Mouse (Mus musculus) MEL (cell line): ENCODE data around the gene Ccnyl1. TPM values are rescaled to one million over a fixed set of nuclear protein-coding genes. Genes with fewer than 3 reads are reported as not detected.

ENCODE experiments used
- DNase-seq: peaks from one replicate; pipeline ENCODE4 v3.0.0; 2011; ENCODE audit warnings: low read depth, low spot score
- H3K27ac ChIP-seq: 2 replicates; pipeline ENCODE4 v1.5.1; 2012; ENCODE audit warnings: low read depth, mild to moderate bottlenecking, control low read depth, low read length, moderate library complexity; ENCODE audit not compliant: control insufficient read depth
- H3K27me3 ChIP-seq, 2 experiments: fragments of 150-350 bp in 1 of 2; sonication (generic) in 1 of 2; 2 replicates each; pipeline ENCODE4 v1.6.1; 2012; ENCODE audit warnings: low read length in 2 of 2, mild to moderate bottlenecking in 2 of 2, improper control_type of control experiment in 1 of 2, moderate library complexity in 1 of 2; ENCODE audit not compliant: insufficient read depth in 2 of 2, control insufficient read depth in 1 of 2
- H3K36me3 ChIP-seq, 2 experiments: 2 replicates each; pipeline ENCODE4 v1.6.1; 2012 to 2014; ENCODE audit warnings: low read length in 2 of 2, improper control_type of control experiment in 1 of 2, inconsistent platforms in 1 of 2, mild to moderate bottlenecking in 1 of 2; ENCODE audit not compliant: insufficient read depth in 2 of 2, control insufficient read depth in 1 of 2
- H3K4me1 ChIP-seq, 2 experiments: fragments of 150-350 bp in 1 of 2; sonication (generic) in 1 of 2; 2 replicates each; pipeline ENCODE4 v1.6.1; 2012; ENCODE audit warnings: low read length in 2 of 2, improper control_type of control experiment in 1 of 2, mild to moderate bottlenecking in 1 of 2; ENCODE audit not compliant: insufficient read depth in 2 of 2, control insufficient read depth in 1 of 2
- H3K4me3 ChIP-seq, 2 experiments: fragments of 150-350 bp in 1 of 2; sonication (generic) in 1 of 2; 2 replicates each; pipeline ENCODE4 v1.5.1; 2012; ENCODE audit warnings: low read depth in 2 of 2, low read length in 2 of 2, mild to moderate bottlenecking in 2 of 2, moderate library complexity in 2 of 2, control low read depth in 1 of 2, improper control_type of control experiment in 1 of 2; ENCODE audit not compliant: control insufficient read depth in 1 of 2, insufficient read depth in 1 of 2
- H3K79me2 ChIP-seq: 2 replicates; pipeline ENCODE4 v1.6.1; 2012; ENCODE audit warnings: mild to moderate bottlenecking, low read length, moderate library complexity; ENCODE audit not compliant: control insufficient read depth, poor library complexity, insufficient read depth
- H3K9ac ChIP-seq: 2 replicates; pipeline ENCODE4 v1.6.1; 2012; ENCODE audit warnings: low read depth, mild to moderate bottlenecking, control low read depth, low read length, moderate library complexity; ENCODE audit not compliant: control insufficient read depth, poor library complexity, severe bottlenecking
- H3K9me3 ChIP-seq: fragments of 150-350 bp; sonication (generic); replicated peaks from 2 replicates; pipeline ENCODE4 v1.6.1; 2012; ENCODE audit warnings: mild to moderate bottlenecking, low read length, improper control_type of control experiment, moderate library complexity; ENCODE audit not compliant: insufficient read depth
- CTCF ChIP-seq, 3 experiments: IDR thresholded peaks in 2 of 3; conservative IDR thresholded peaks in 1 of 3; 2 replicates each; pipeline ENCODE4 v1.5.1; 2011 to 2012; ENCODE audit warnings: low read length in 3 of 3, low read depth in 2 of 3, mild to moderate bottlenecking in 2 of 3, improper control_type of control experiment in 1 of 3, inconsistent platforms in 1 of 3, mixed read lengths in 1 of 3, moderate library complexity in 1 of 3; ENCODE audit not compliant: control insufficient read depth in 1 of 3, insufficient read depth in 1 of 3, poor library complexity in 1 of 3, severe bottlenecking in 1 of 3
- E2F4 ChIP-seq: IDR thresholded peaks from 2 replicates; pipeline ENCODE4 v1.6.1; 2011; ENCODE audit warnings: low read depth, low read length, improper control_type of control experiment, borderline replicate concordance
- EP300 ChIP-seq, 2 experiments: IDR thresholded peaks; 2 replicates each; pipeline ENCODE4 v1.6.1; 2011; ENCODE audit warnings: improper control_type of control experiment in 2 of 2, low read length in 2 of 2, low read depth in 1 of 2, mild to moderate bottlenecking in 1 of 2
- KAT2A ChIP-seq: conservative IDR thresholded peaks from 2 replicates; pipeline ENCODE4 v1.6.1; 2012; ENCODE audit warnings: low read depth, low read length, improper control_type of control experiment, inconsistent platforms
- MEF2A ChIP-seq: IDR thresholded peaks from 2 replicates; pipeline ENCODE4 v1.6.1; 2014; ENCODE audit warnings: low read depth, mild to moderate bottlenecking, inconsistent platforms, low read length, improper control_type of control experiment; ENCODE audit not compliant: poor library complexity, insufficient replicate concordance, severe bottlenecking; ENCODE audit errors: extremely low read depth
- MXI1 ChIP-seq: IDR thresholded peaks from 2 replicates; pipeline ENCODE4 v1.6.1; 2011; ENCODE audit warnings: mild to moderate bottlenecking, low read depth, low read length, improper control_type of control experiment
- MYC ChIP-seq: IDR thresholded peaks from 2 replicates; pipeline ENCODE4 v1.6.1; 2011; ENCODE audit warnings: low read depth, mild to moderate bottlenecking, low read length, improper control_type of control experiment, moderate library complexity
- NRF1 ChIP-seq: IDR thresholded peaks from 2 replicates; pipeline ENCODE4 v1.6.1; 2014; ENCODE audit warnings: low read depth, mild to moderate bottlenecking, inconsistent platforms, low read length, improper control_type of control experiment, moderate library complexity; ENCODE audit not compliant: poor library complexity, insufficient read depth, severe bottlenecking
- RAD21 ChIP-seq: IDR thresholded peaks from 2 replicates; pipeline ENCODE4 v1.6.1; 2011; ENCODE audit warnings: mild to moderate bottlenecking, low read depth, low read length, improper control_type of control experiment
- SMC3 ChIP-seq: IDR thresholded peaks from 2 replicates; pipeline ENCODE4 v1.6.1; 2011; ENCODE audit warnings: low read depth, low read length, improper control_type of control experiment
- TAL1 ChIP-seq: IDR thresholded peaks from 2 replicates; pipeline ENCODE4 v1.6.1; 2012; ENCODE audit warnings: mild to moderate bottlenecking, inconsistent platforms, low read length, moderate library complexity, mixed read lengths
- UBTF ChIP-seq: IDR thresholded peaks from 2 replicates; pipeline ENCODE4 v1.6.1; 2012; ENCODE audit warnings: low read depth, mild to moderate bottlenecking, inconsistent platforms, low read length, improper control_type of control experiment, moderate library complexity, borderline replicate concordance; ENCODE audit not compliant: insufficient read depth
- ZC3H11A ChIP-seq: IDR thresholded peaks from 2 replicates; pipeline ENCODE4 v1.6.1; 2012; ENCODE audit warnings: low read depth, mild to moderate bottlenecking, inconsistent platforms, low read length, improper control_type of control experiment
- polyA plus RNA-seq, 2 experiments: library from polyadenylated mRNA; stranded (reverse) in 1 of 2; unstranded in 1 of 2; fragments of >175 nt in 1 of 2; fragments of >200 nt in 1 of 2; gene quantifications; 2 replicates each; pipeline versions ENCODE4 v1.2.1 to v1.2.4; 2012; ENCODE audit warnings: low replicate concordance in 2 of 2, low read depth in 1 of 2; ENCODE audit not compliant: insufficient read length in 2 of 2, insufficient read depth in 1 of 2, missing spikeins in 1 of 2
- total RNA-seq: library from RNA; depleted of rRNA; stranded (reverse); fragments of 300-350 nt; gene quantifications from 2 replicates; pipeline ENCODE4 v1.2.3, GENCODE M21; 2012

The Ccnyl1 gene
- total and polyA plus RNA-seq, 3 experiments, result 3.0 to 18.1 TPM; not detected in 1

DNA sequence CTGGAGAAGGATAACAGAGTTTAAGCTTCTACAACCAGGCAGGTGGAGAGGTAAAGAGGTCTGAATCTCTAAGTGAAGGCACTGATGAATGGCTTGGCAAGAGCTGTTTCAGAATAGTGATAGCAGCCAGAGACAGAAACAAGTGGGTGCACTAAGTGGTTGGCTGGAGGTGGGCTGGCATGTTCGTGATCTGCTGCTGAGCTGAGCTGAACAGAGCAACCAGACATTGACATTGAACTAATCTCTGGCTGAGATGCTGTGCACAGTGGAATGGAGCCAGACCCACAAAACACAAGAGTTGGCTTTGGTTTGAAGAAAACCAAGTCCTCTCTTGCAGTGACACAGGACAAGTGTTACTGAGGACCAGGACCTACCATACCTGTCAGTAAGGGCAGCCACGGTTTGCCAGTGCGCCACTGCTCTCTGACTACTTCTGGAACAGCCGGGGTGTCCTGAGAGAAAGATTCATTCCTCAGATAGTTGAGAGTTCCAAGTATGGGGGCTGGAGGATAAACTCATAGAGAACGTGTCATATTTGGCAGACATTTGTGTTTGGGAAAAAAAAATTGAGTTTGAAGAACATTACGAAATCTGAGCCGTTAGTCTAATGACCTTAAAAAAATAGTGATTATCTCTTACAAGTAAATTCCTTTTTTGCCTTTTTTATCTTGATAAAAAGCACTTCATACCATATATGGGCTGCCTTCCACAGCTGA lies 26.5 kb downstream of the Ccnyl1 start:
- H3K36me3 ChIP-seq, result peaks cover 0 to 10% of the 10 kb centered on the region in 2 experiments; a peak in 3 of 4 replicates
- H3K79me2 ChIP-seq, result no peaks in the 10 kb centered on the region

DNA sequence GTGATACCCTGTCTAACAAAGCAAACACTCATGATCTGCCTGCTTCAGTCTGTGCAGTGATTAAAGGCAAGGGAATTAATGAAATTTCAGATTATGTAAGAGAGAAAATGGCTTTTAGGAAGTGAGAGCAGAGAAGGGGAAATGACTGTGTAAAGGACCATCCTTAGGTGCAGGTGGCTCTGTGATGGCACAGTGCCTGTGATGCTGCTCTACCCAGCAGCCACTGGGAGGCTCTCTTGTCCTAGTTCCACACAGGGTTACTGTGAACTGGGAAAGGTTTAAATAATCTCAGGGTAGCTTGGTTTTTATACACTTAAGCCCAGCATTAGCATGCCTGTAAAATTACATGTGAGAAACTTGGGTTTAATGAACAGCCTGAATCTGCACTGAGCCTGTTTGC lies 27.2 kb downstream of the Ccnyl1 start:
- Histone ChIP-seq H3K79me2 (no peaks in the 10 kb centered on the region), H3K36me3 (peaks cover 2 to 10% of the 10 kb centered on the region in 2 experiments), H3K27me3 (no peaks in the 10 kb centered on the region), H3K4me3 (no peak overlapping the region), H3K27ac (no peak overlapping the region), H3K9me3 (no peaks in the 10 kb centered on the region), H3K9ac (no peak overlapping the region), H3K4me1 (peaks cover 3 to 8% of the 10 kb centered on the region in 2 experiments)
- DNase-seq, result peak; percentile 65
- TF ChIP-seq E2F4 (no peak), NRF1 (no peak), SMC3 (peak; percentile 86), RAD21 (peak; percentile 87), CTCF (IDR thresholded peaks at IDR 0.05 in 2 of 3, conservative IDR thresholded peaks at IDR 0.05 in 1 of 3; ENCODE audit: control insufficient read depth in 1 of 3, insufficient read depth in 1 of 3, low read depth in 2 of 3, low read length in 3 of 3, poor library complexity in 1 of 3, severe bottlenecking in 1 of 3) (peak; percentile 57 to 81 (median 69)), ZC3H11A (peak; percentile 71)

More for the DNA sequence above, 26.5 kb downstream of the Ccnyl1 start:
- no peak for DNase-seq
- Histone ChIP-seq H3K4me1 (peaks cover 3 to 8% of the 10 kb centered on the region in 2 experiments), H3K27me3 (no peaks in the 10 kb centered on the region), H3K9ac (no peak overlapping the region), H3K27ac (no peak overlapping the region), H3K4me3 (no peak overlapping the region), H3K9me3 (no peaks in the 10 kb centered on the region)
- TF ChIP-seq KAT2A, result no peak
- TF ChIP-seq TAL1, result no peak
- no peak for TF ChIP-seq MEF2A
- no peak for TF ChIP-seq MYC
- no peak for TF ChIP-seq EP300 (IDR thresholded peaks at IDR 0.05; ENCODE audit: low read depth in 1 of 2, low read length in 2 of 2)
- no peak for TF ChIP-seq MXI1
- TF ChIP-seq SMC3, result no peak

DNA sequence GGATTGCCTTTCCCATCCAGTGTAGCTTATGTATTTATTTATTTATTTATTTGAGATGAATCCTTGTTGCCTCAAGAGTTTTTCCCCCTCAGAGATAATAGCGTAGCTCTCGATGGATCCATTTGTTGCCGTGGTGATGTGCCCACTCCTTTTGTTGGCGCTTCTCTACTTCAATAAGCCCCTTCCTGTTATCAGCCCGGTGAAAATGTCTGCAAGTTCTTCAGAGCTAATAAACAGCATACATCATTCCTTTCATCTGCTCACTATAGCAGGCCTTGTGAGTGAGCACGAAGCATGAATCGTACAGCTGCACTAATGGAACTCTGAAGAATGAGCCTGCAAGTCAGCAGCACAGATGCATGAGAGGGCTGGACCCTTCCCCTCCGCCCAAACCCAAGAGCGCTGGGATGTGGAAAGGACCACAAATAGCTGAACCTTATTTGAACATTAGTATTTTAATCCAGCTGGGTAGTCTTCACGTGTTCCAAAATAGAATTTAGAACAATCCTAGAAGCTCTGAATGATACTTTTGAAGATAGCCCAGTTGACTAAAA lies 30.9 kb downstream of the Ccnyl1 start:
- DNase-seq, result no peak
- H3K4me1 ChIP-seq, result no peaks in the 10 kb centered on the region; a peak in 1 of 4 replicates
- no peaks in the 10 kb centered on the region for H3K27me3 ChIP-seq
- no peak for TF ChIP-seq UBTF
- no peak overlapping the region for H3K27ac ChIP-seq
- no peaks in the 10 kb centered on the region for H3K9me3 ChIP-seq
- peaks cover 0 to 2% of the 10 kb centered on the region in 2 experiments; a peak in 3 of 4 replicates for H3K36me3 ChIP-seq
- H3K4me3 ChIP-seq, result no peak overlapping the region
- H3K79me2 ChIP-seq, result no peaks in the 10 kb centered on the region
- H3K9ac ChIP-seq, result no peak overlapping the region
